Comparison of ENCODE assay signal across 9 mouse cellular contexts in genomic region chr13:43863581-43864100, GRCm38 (mm10).
DNase-seq lines count a peak whose midpoint lies in the region; ATAC-seq and TF ChIP-seq lines count a peak whose summit lies in the region.
"Had no signal": no experiment of that assay in that cellular context is flagged by ENCODE, and none has a peak within 500 bp of the region (broad histone marks: within the 10 kb centered on the region; RNA-seq: fewer than 3 reads in every experiment).

No protein-coding gene starts in this region.

- no peaks in the 10 kb centered on the region for H3K79me2 ChIP-seq in heart, adult 2 months (replicated peaks; ENCODE audit: control insufficient read depth, insufficient read depth, low read length)

- H3K27me3 ChIP-seq in heart, adult 2 months (ENCODE audit: control insufficient read depth, insufficient read depth, low read length), result no peaks in the 10 kb centered on the region
- H3K27me3 ChIP-seq in neural tube, embryonic 11.5 days (ENCODE audit: control insufficient read depth, insufficient read depth, low read length), result no peaks in the 10 kb centered on the region
- H3K27me3 ChIP-seq in kidney, embryonic 16.5 days (ENCODE audit: insufficient read depth, low read length), result no peaks in the 10 kb centered on the region
- no peaks in the 10 kb centered on the region for H3K27me3 ChIP-seq in stomach, embryonic 16.5 days (ENCODE audit: control insufficient read depth, insufficient read depth, low read length)

- H3K4me2 ChIP-seq in neural tube, embryonic 11.5 days (ENCODE audit: low read depth), result peak overlapping the region; percentile 33; the same call in 1 of the 2 replicates
- H3K4me2 ChIP-seq in kidney, embryonic 16.5 days (replicated peaks; ENCODE audit: low read depth, low read length), result no peak overlapping the region
- peak overlapping the region; percentile 53; the same call in 1 of the 2 replicates for H3K4me2 ChIP-seq in stomach, embryonic 16.5 days (ENCODE audit: low read depth, low read length)

- TF ChIP-seq EP300 in heart, adult 2 months (IDR thresholded peaks at IDR 0.05; ENCODE audit: insufficient read depth, low read depth, low read length), result no peak

- no peak for TF ChIP-seq CTCF in heart, adult 2 months (IDR thresholded peaks at IDR 0.05)

- no peak for DNase-seq in heart, adult 2 months
- no peak for DNase-seq in heart, postnatal 14 days
- DNase-seq in neural tube, embryonic 11.5 days (ENCODE audit: low spot score), result no peak
- DNase-seq in neural tube, embryonic 10.5 days (ENCODE audit: extremely low spot score, low spot score), result no peak
- no peak for DNase-seq in spleen, adult 18-20 months
- DNase-seq: cerebellum, postnatal 25 days had no signal

- no peaks in the 10 kb centered on the region for H3K36me3 ChIP-seq in heart, adult 2 months (ENCODE audit: control insufficient read depth, insufficient read depth, low read length)
- H3K36me3 ChIP-seq in neural tube, embryonic 11.5 days (ENCODE audit: control insufficient read depth, insufficient read depth, low read length), result no peaks in the 10 kb centered on the region
- no peaks in the 10 kb centered on the region for H3K36me3 ChIP-seq in kidney, embryonic 16.5 days (ENCODE audit: insufficient read depth, low read length)
- no peaks in the 10 kb centered on the region for H3K36me3 ChIP-seq in stomach, embryonic 16.5 days (ENCODE audit: control insufficient read depth, insufficient read depth, low read length)
- H3K36me3 ChIP-seq: G1E had no signal

- TF ChIP-seq POLR2A in heart, adult 2 months (IDR thresholded peaks at IDR 0.05; ENCODE audit: insufficient read depth, low read depth, low read length), result no peak

- 85% methylated on average over 7 of the region's 7 CpGs for WGBS in heart, adult 2 months
- 70% methylated on average over 7 of the region's 7 CpGs for WGBS in neural tube, embryonic 11.5 days
- WGBS in kidney, embryonic 16.5 days, result 64% methylated on average over 7 of the region's 7 CpGs
- WGBS in stomach, embryonic 16.5 days, result 83% methylated on average over 7 of the region's 7 CpGs

- peaks cover 7% of the 10 kb centered on the region for H3K4me1 ChIP-seq in heart, adult 2 months (ENCODE audit: control insufficient read depth, insufficient read depth, low read length)
- peaks cover 12% of the 10 kb centered on the region for H3K4me1 ChIP-seq in neural tube, embryonic 11.5 days (ENCODE audit: control insufficient read depth, insufficient read depth, low read length)
- H3K4me1 ChIP-seq in kidney, embryonic 16.5 days (ENCODE audit: insufficient read depth, low read length), result peaks cover 49% of the 10 kb centered on the region
- H3K4me1 ChIP-seq in stomach, embryonic 16.5 days (ENCODE audit: control insufficient read depth, insufficient read depth, low read length), result peaks cover 17% of the 10 kb centered on the region

- H3K9ac ChIP-seq in heart, adult 2 months (ENCODE audit: low read depth, low read length), result no peak overlapping the region
- no peak overlapping the region for H3K9ac ChIP-seq in neural tube, embryonic 11.5 days (ENCODE audit: low read length)
- H3K9ac ChIP-seq in kidney, embryonic 16.5 days (replicated peaks; ENCODE audit: low read length), result no peak overlapping the region
- H3K9ac ChIP-seq in stomach, embryonic 16.5 days (ENCODE audit: low read length), result no peak overlapping the region

- H3K4me3 ChIP-seq in heart, adult 2 months, result no peak overlapping the region
- H3K4me3 ChIP-seq in neural tube, embryonic 11.5 days (ENCODE audit: low read depth, low read length), result no peak overlapping the region
- H3K4me3 ChIP-seq in kidney, embryonic 16.5 days (ENCODE audit: low read length), result no peak overlapping the region
- H3K4me3 ChIP-seq in stomach, embryonic 16.5 days (replicated peaks; ENCODE audit: low read length), result no peak overlapping the region

- H3K9me3 ChIP-seq in neural tube, embryonic 11.5 days (ENCODE audit: control insufficient read depth, low read length), result no peaks in the 10 kb centered on the region
- no peaks in the 10 kb centered on the region for H3K9me3 ChIP-seq in kidney, embryonic 16.5 days (ENCODE audit: low read length)
- no peaks in the 10 kb centered on the region for H3K9me3 ChIP-seq in stomach, embryonic 16.5 days (replicated peaks; ENCODE audit: control insufficient read depth, low read length)
- H3K9me3 ChIP-seq: G1E had no signal

- peak overlapping the region; percentile 80; the same call in 1 of the 2 replicates for H3K27ac ChIP-seq in heart, adult 2 months
- no peak overlapping the region for H3K27ac ChIP-seq in neural tube, embryonic 11.5 days (ENCODE audit: low read depth, low read length)
- peak overlapping the region; percentile 81 for H3K27ac ChIP-seq in kidney, embryonic 16.5 days (ENCODE audit: low read length)
- no peak overlapping the region for H3K27ac ChIP-seq in stomach, embryonic 16.5 days (ENCODE audit: low read length)

- no peak for ATAC-seq in neural tube, embryonic 11.5 days (ENCODE audit: insufficient read depth, low FRiP score, low TSS enrichment)
- ATAC-seq in kidney, embryonic 16.5 days (ENCODE audit: low FRiP score, low TSS enrichment), result no peak
- ATAC-seq in stomach, embryonic 16.5 days (ENCODE audit: insufficient read depth, low FRiP score), result no peak

- intact Hi-C loops in heart, adult 2 months (cut with DNase I), result loop anchor here (2.0 to 10.0 kb wide), 9 partner anchors 66 to 1111 kb away; no protein-coding TSS in a partner anchor
- intact Hi-C loops in heart, postnatal 14 days (cut with DNase I), result loop anchor here (2.0 to 10.0 kb wide), 4 partner anchors 66 to 971 kb away; no protein-coding TSS in a partner anchor

Comparison
In these comparisons a context has a peak if more than half of its experiments do, and no peak if none do; other contexts are left out.
1. H3K27ac ChIP-seq: peak in heart, adult 2 months (single experiment) and kidney, embryonic 16.5 days (single experiment); none in neural tube, embryonic 11.5 days (single experiment) and stomach, embryonic 16.5 days (single experiment).